Mouse (Mus musculus): ENCODE measurements around the gene Magi2. TPM values are rescaled to one million over a fixed set of nuclear protein-coding genes. Genes with fewer than 3 reads are reported as not detected.

Gene Magi2
- polyA plus RNA-seq, 1 experiment, result 0.79 TPM

- DNase-seq (ENCODE audit: low read depth in 1 of 2, low spot score in 2 of 2), result no peak
- Histone ChIP-seq H3K36me3 (ENCODE audit: control insufficient read depth, insufficient read depth, low read length) (no peaks in the 10 kb centered on the region), H3K4me3 (ENCODE audit: extremely low read depth, insufficient read depth, insufficient read length) (no peak overlapping the region), H3K27ac (ENCODE audit: insufficient read depth, low read length) (no peak overlapping the region), H3K4me1 (ENCODE audit: control insufficient read depth, insufficient read depth, insufficient read length) (no peaks in the 10 kb centered on the region), H3K27me3 (ENCODE audit: control insufficient read depth, insufficient read depth, low read length) (no peaks in the 10 kb centered on the region)
- WGBS, result 43% methylated on average over 3 of the region's 3 CpGs
- no peak for TF ChIP-seq CTCF (IDR thresholded peaks at IDR 0.05; ENCODE audit: extremely low read depth, insufficient read depth, insufficient read length, insufficient replicate concordance)
- TF ChIP-seq POLR2A (IDR thresholded peaks at IDR 0.05; ENCODE audit: low read depth, low read length), result no peak
These were observed 705.3 kb downstream of the Magi2 start for GRCm38 (mm10) chr5:19932102-19932501.

- TF ChIP-seq POLR2A (IDR thresholded peaks at IDR 0.05; ENCODE audit: low read depth, low read length), result no peak
- TF ChIP-seq CTCF (IDR thresholded peaks at IDR 0.05; ENCODE audit: extremely low read depth, insufficient read depth, insufficient read length, insufficient replicate concordance), result no peak
- H3K27me3 ChIP-seq (ENCODE audit: control insufficient read depth, insufficient read depth, low read length), result no peaks in the 10 kb centered on the region
- no peak overlapping the region for H3K4me3 ChIP-seq (ENCODE audit: extremely low read depth, insufficient read depth, insufficient read length)
- H3K36me3 ChIP-seq (ENCODE audit: control insufficient read depth, insufficient read depth, low read length), result no peaks in the 10 kb centered on the region
- H3K4me1 ChIP-seq (ENCODE audit: control insufficient read depth, insufficient read depth, insufficient read length), result no peaks in the 10 kb centered on the region
- WGBS, result 75% methylated on average over 2 of the region's 2 CpGs
- no peak overlapping the region for H3K27ac ChIP-seq (ENCODE audit: insufficient read depth, low read length)
- no peak for DNase-seq (ENCODE audit: low read depth in 1 of 2, low spot score in 2 of 2)
These were observed 706.4 kb downstream of the Magi2 start for GRCm38 (mm10) chr5:19933190-19933589.

GRCm38 (mm10) chr5:19951102-19951501, 724.3 kb downstream of the Magi2 start:
- H3K27me3 ChIP-seq (ENCODE audit: control insufficient read depth, insufficient read depth, low read length), result no peaks in the 10 kb centered on the region
- no peaks in the 10 kb centered on the region for H3K4me1 ChIP-seq (ENCODE audit: control insufficient read depth, insufficient read depth, insufficient read length)
- WGBS, result 82% methylated on average over 2 of the region's 2 CpGs
- H3K27ac ChIP-seq (ENCODE audit: insufficient read depth, low read length), result no peak overlapping the region
- no peak for DNase-seq (ENCODE audit: low read depth in 1 of 2, low spot score in 2 of 2)
- TF ChIP-seq CTCF (IDR thresholded peaks at IDR 0.05; ENCODE audit: extremely low read depth, insufficient read depth, insufficient read length, insufficient replicate concordance) (no peak), POLR2A (IDR thresholded peaks at IDR 0.05; ENCODE audit: low read depth, low read length) (no peak)
- H3K36me3 ChIP-seq (ENCODE audit: control insufficient read depth, insufficient read depth, low read length), result no peaks in the 10 kb centered on the region
- no peak overlapping the region for H3K4me3 ChIP-seq (ENCODE audit: extremely low read depth, insufficient read depth, insufficient read length)

- Histone ChIP-seq H3K4me1 (ENCODE audit: control insufficient read depth, insufficient read depth, insufficient read length) (no peaks in the 10 kb centered on the region), H3K4me3 (ENCODE audit: extremely low read depth, insufficient read depth, insufficient read length) (no peak overlapping the region), H3K27ac (ENCODE audit: insufficient read depth, low read length) (no peak overlapping the region), H3K27me3 (ENCODE audit: control insufficient read depth, insufficient read depth, low read length) (no peaks in the 10 kb centered on the region), H3K36me3 (ENCODE audit: control insufficient read depth, insufficient read depth, low read length) (no peaks in the 10 kb centered on the region)
- no peak for TF ChIP-seq CTCF (IDR thresholded peaks at IDR 0.05; ENCODE audit: extremely low read depth, insufficient read depth, insufficient read length, insufficient replicate concordance)
- no peak for TF ChIP-seq POLR2A (IDR thresholded peaks at IDR 0.05; ENCODE audit: low read depth, low read length)
- no peak for DNase-seq (ENCODE audit: low read depth in 1 of 2, low spot score in 2 of 2)
- 94% methylated on average over 1 of the region's 1 CpGs for WGBS
These were observed 737.3 kb downstream of the Magi2 start for GRCm38 (mm10) chr5:19964113-19964512.

GRCm38 (mm10) chr5:19972736-19973135, 745.9 kb downstream of the Magi2 start:
- Histone ChIP-seq H3K27me3 (ENCODE audit: control insufficient read depth, insufficient read depth, low read length) (no peaks in the 10 kb centered on the region), H3K4me3 (ENCODE audit: extremely low read depth, insufficient read depth, insufficient read length) (no peak overlapping the region), H3K27ac (ENCODE audit: insufficient read depth, low read length) (no peak overlapping the region), H3K36me3 (ENCODE audit: control insufficient read depth, insufficient read depth, low read length) (no peaks in the 10 kb centered on the region), H3K4me1 (ENCODE audit: control insufficient read depth, insufficient read depth, insufficient read length) (peaks cover 2% of the 10 kb centered on the region; the same call in 1 of the 2 replicates)
- DNase-seq (ENCODE audit: low read depth in 1 of 2, low spot score in 2 of 2), result no peak
- TF ChIP-seq CTCF (IDR thresholded peaks at IDR 0.05; ENCODE audit: extremely low read depth, insufficient read depth, insufficient read length, insufficient replicate concordance), result no peak
- no peak for TF ChIP-seq POLR2A (IDR thresholded peaks at IDR 0.05; ENCODE audit: low read depth, low read length)
- WGBS, result 30% methylated on average over 2 of the region's 2 CpGs

GRCm38 (mm10) chr5:19973852-19974251, 747.0 kb downstream of the Magi2 start:
- DNase-seq (ENCODE audit: low read depth in 1 of 2, low spot score in 2 of 2), result no peak
- no peaks in the 10 kb centered on the region for H3K27me3 ChIP-seq (ENCODE audit: control insufficient read depth, insufficient read depth, low read length)
- peaks cover 2% of the 10 kb centered on the region; the same call in 1 of the 2 replicates for H3K4me1 ChIP-seq (ENCODE audit: control insufficient read depth, insufficient read depth, insufficient read length)
- H3K36me3 ChIP-seq (ENCODE audit: control insufficient read depth, insufficient read depth, low read length), result no peaks in the 10 kb centered on the region
- H3K4me3 ChIP-seq (ENCODE audit: extremely low read depth, insufficient read depth, insufficient read length), result no peak overlapping the region
- H3K27ac ChIP-seq (ENCODE audit: insufficient read depth, low read length), result no peak overlapping the region
- 75% methylated on average over 3 of the region's 3 CpGs for WGBS
- TF ChIP-seq CTCF (IDR thresholded peaks at IDR 0.05; ENCODE audit: extremely low read depth, insufficient read depth, insufficient read length, insufficient replicate concordance) (no peak), POLR2A (IDR thresholded peaks at IDR 0.05; ENCODE audit: low read depth, low read length) (no peak)

GRCm38 (mm10) chr5:19981518-19981917, 754.7 kb downstream of the Magi2 start:
- Histone ChIP-seq H3K36me3 (ENCODE audit: control insufficient read depth, insufficient read depth, low read length) (no peaks in the 10 kb centered on the region), H3K4me1 (ENCODE audit: control insufficient read depth, insufficient read depth, insufficient read length) (no peaks in the 10 kb centered on the region), H3K4me3 (ENCODE audit: extremely low read depth, insufficient read depth, insufficient read length) (no peak overlapping the region), H3K27me3 (ENCODE audit: control insufficient read depth, insufficient read depth, low read length) (no peaks in the 10 kb centered on the region), H3K27ac (ENCODE audit: insufficient read depth, low read length) (no peak overlapping the region)
- 88% methylated on average over 6 of the region's 6 CpGs for WGBS
- TF ChIP-seq CTCF (IDR thresholded peaks at IDR 0.05; ENCODE audit: extremely low read depth, insufficient read depth, insufficient read length, insufficient replicate concordance) (no peak), POLR2A (IDR thresholded peaks at IDR 0.05; ENCODE audit: low read depth, low read length) (no peak)
- DNase-seq (ENCODE audit: low read depth in 1 of 2, low spot score in 2 of 2), result no peak
